In the genomic region with DNA sequence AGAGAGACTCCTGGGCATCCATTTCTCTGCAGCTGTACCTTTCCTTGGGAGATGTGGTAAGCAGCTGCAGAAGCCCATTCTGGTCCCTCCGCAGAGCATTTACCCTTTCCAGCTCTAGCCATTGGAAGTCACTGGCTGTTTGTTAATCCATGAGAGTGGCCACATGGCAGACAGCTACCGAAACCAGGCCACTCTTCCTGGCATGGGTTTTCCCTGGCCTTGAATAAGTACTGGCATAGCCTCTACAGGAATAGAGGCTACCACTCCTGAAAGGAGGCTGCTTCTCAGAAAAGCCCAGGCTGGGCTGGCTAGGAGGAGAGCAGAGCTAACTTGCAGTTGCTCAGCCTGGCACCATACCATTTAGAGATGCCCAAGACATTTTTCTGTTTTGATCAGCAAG, we compare ENCODE assay signal across 23 mouse cellular contexts. TPM values are rescaled to one million over a fixed set of nuclear protein-coding genes. Genes with fewer than 3 reads are reported as not detected.
DNase-seq lines count a peak whose midpoint lies in the region; ATAC-seq and TF ChIP-seq lines count a peak whose summit lies in the region.
"Had no signal": no experiment of that assay in that cellular context is flagged by ENCODE, and none has a peak within 500 bp of the region (broad histone marks: within the 10 kb centered on the region; RNA-seq: fewer than 3 reads in every experiment).

No protein-coding gene starts in this region.

- H3K4me1 ChIP-seq in liver, embryonic 13.5 days (replicated peaks), result peaks cover 66% of the 10 kb centered on the region
- peaks cover 79% of the 10 kb centered on the region for H3K4me1 ChIP-seq in E14TG2a.4 (replicated peaks; ENCODE audit: low read depth, low read length)

- DNase-seq in cerebellum, adult 11-12 months, result peak; percentile 28
- DNase-seq in gastrocnemius, adult 2 months, result peak; percentile 50
- no peak for DNase-seq in gastrocnemius, postnatal 36 days
- DNase-seq in liver, embryonic 13.5 days, result no peak
- no peak for DNase-seq in liver
- no peak for DNase-seq in lung, postnatal 36 days
- DNase-seq: cerebellum, postnatal 14 days; embryo, embryonic 11 days; heart, adult 18-20 months; heart, postnatal 10 days; kidney, adult 18-20 months had no signal

- no peak overlapping the region for H3K4me2 ChIP-seq in liver, embryonic 13.5 days
- H3K4me2 ChIP-seq: embryonic facial prominence, embryonic 15.5 days; forebrain, embryonic 15.5 days; hindbrain, embryonic 14.5 days; intestine, embryonic 15.5 days had no signal

- peak overlapping the region; percentile 75 for H3K27ac ChIP-seq in gastrocnemius, adult 2 months
- no peak overlapping the region; the same call in none of the 2 replicates for H3K27ac ChIP-seq in liver, embryonic 13.5 days
- H3K27ac ChIP-seq: embryonic facial prominence, embryonic 15.5 days; forebrain, embryonic 10.5 days; forebrain, embryonic 15.5 days; heart, embryonic 10.5 days; hindbrain, embryonic 10.5 days; hindbrain, embryonic 14.5 days; intestine, embryonic 15.5 days had no signal

- peaks cover 29% of the 10 kb centered on the region for H3K36me3 ChIP-seq in liver, embryonic 13.5 days
- peaks cover 68% of the 10 kb centered on the region for H3K36me3 ChIP-seq in E14TG2a.4 (ENCODE audit: insufficient read depth, low read length)
- H3K36me3 ChIP-seq: intestine, embryonic 15.5 days had no signal

- H3K27me3 ChIP-seq in liver, embryonic 13.5 days, result no peaks in the 10 kb centered on the region
- H3K27me3 ChIP-seq in E14TG2a.4 (ENCODE audit: insufficient read depth, low read length), result no peaks in the 10 kb centered on the region
- H3K27me3 ChIP-seq: embryonic facial prominence, embryonic 15.5 days; forebrain, embryonic 15.5 days; intestine, embryonic 15.5 days; Patski had no signal

- ATAC-seq in cerebellum, adult (ENCODE audit: insufficient number of reproducible peaks, low FRiP score, low TSS enrichment), result no peak
- no peak for ATAC-seq in liver, embryonic 13.5 days (ENCODE audit: low read depth)
- ATAC-seq: activated CD4-positive, CD25-positive, alpha-beta regulatory T cell, adult 4 months; forebrain, embryonic 15.5 days; intestine, embryonic 15.5 days; Patski had no signal

- intact Hi-C loops in gastrocnemius, adult 2 months (cut with DNase I), result loop anchor here (2.0 kb wide), 1 partner anchor 16 kb away; no protein-coding TSS in a partner anchor
- intact Hi-C loops in gastrocnemius, postnatal 36 days (cut with DNase I), result no loop called here

- WGBS in liver, embryonic 13.5 days (ENCODE audit: insufficient replicate concordance), result 94% methylated on average over 2 of the region's 2 CpGs

- TF ChIP-seq CTCF in gastrocnemius, adult 2 months (IDR thresholded peaks at IDR 0.05), result no peak
- no peak for TF ChIP-seq CTCF in E14TG2a.4 (conservative IDR thresholded peaks at IDR 0.05; ENCODE audit: low read length)

- 0 out of 2 replicates have a peak overlapping the region, but pooled peaks have one; percentile 23 for H3K9ac ChIP-seq in liver, embryonic 13.5 days
- H3K9ac ChIP-seq: embryonic facial prominence, embryonic 15.5 days; forebrain, embryonic 15.5 days; hindbrain, embryonic 14.5 days; intestine, embryonic 15.5 days had no signal

- no peaks in the 10 kb centered on the region for H3K9me3 ChIP-seq in liver, embryonic 13.5 days (replicated peaks)
- H3K9me3 ChIP-seq in E14TG2a.4 (ENCODE audit: low read length), result no peaks in the 10 kb centered on the region
- H3K9me3 ChIP-seq: embryonic facial prominence, embryonic 15.5 days; forebrain, embryonic 10.5 days; forebrain, embryonic 15.5 days; heart, embryonic 10.5 days; hindbrain, embryonic 10.5 days; intestine, embryonic 15.5 days had no signal

- no peak overlapping the region for H3K4me3 ChIP-seq in gastrocnemius, adult 2 months
- H3K4me3 ChIP-seq in liver, embryonic 13.5 days (replicated peaks), result no peak overlapping the region
- H3K4me3 ChIP-seq in E14TG2a.4 (replicated peaks; ENCODE audit: low read length), result 0 out of 2 replicates have a peak overlapping the region, but pooled peaks have one; percentile 0
- H3K4me3 ChIP-seq: embryonic facial prominence, embryonic 15.5 days; erythroblast, embryonic 14.5 days; forebrain, embryonic 10.5 days; forebrain, embryonic 15.5 days; heart, embryonic 10.5 days; hindbrain, embryonic 10.5 days; intestine, embryonic 15.5 days had no signal

RNA-seq across cellular contexts. Expression of a gene that starts 4.4 kb away (rescaled TPM):
- 10 to 100 TPM; 54.6 to 57.2 TPM for total RNA-seq in gastrocnemius, adult 2 months (2021)
- total RNA-seq in gastrocnemius, postnatal 36 days (2021), result 10 to 100 TPM; 63.0 to 65.2 TPM
- polyA plus RNA-seq in liver, embryonic 13.5 days (2015; fragmentation: Nextera tagmentation; extraction: Ambion mirVana), result 15.5 and 16.9 TPM in 2 replicates

RNA-seq across cellular contexts. Expression of a gene that starts 25.1 kb away (rescaled TPM):
- 1 to 10 TPM in 1 of 2 experiments, under 1 TPM in 1; 0.74 to 1.3 TPM for total RNA-seq in gastrocnemius, adult 2 months (2021)
- total RNA-seq in gastrocnemius, postnatal 36 days (2021), result under 1 TPM; 0.59 to 0.72 TPM
- 3.5 and 4.1 TPM in 2 replicates for polyA plus RNA-seq in liver, embryonic 13.5 days (2015; fragmentation: Nextera tagmentation; extraction: Ambion mirVana)
- polyA plus RNA-seq: Patski had no signal

RNA-seq across cellular contexts. Expression of a gene that starts 41.0 kb away (rescaled TPM):
- total RNA-seq in gastrocnemius, adult 2 months (2021), result 10 to 100 TPM; 28.9 to 35.8 TPM
- total RNA-seq in gastrocnemius, postnatal 36 days (2021), result 10 to 100 TPM; 24.4 to 34.9 TPM
- polyA plus RNA-seq in liver, embryonic 13.5 days (2015; fragmentation: Nextera tagmentation; extraction: Ambion mirVana), result 36.9 and 38.5 TPM in 2 replicates

RNA-seq across cellular contexts. Expression of a gene that starts 41.5 kb away (rescaled TPM):
- total RNA-seq in gastrocnemius, adult 2 months (2021), result 10 to 100 TPM; 44.1 to 48.3 TPM
- 10 to 100 TPM; 41.8 to 44.7 TPM for total RNA-seq in gastrocnemius, postnatal 36 days (2021)
- polyA plus RNA-seq in liver, embryonic 13.5 days (2015; fragmentation: Nextera tagmentation; extraction: Ambion mirVana), result 17.7 and 21.5 TPM in 2 replicates

RNA-seq across cellular contexts. Expression of a gene that starts 41.6 kb away (rescaled TPM):
- total RNA-seq in gastrocnemius, adult 2 months (2021), result 1 to 10 TPM; 5.8 to 6.9 TPM
- 1 to 10 TPM; 3.7 to 4.6 TPM for total RNA-seq in gastrocnemius, postnatal 36 days (2021)
- polyA plus RNA-seq in liver, embryonic 13.5 days (2015; fragmentation: Nextera tagmentation; extraction: Ambion mirVana), result 8.8 and 10.2 TPM in 2 replicates

Comparison
In these comparisons a context has a peak if more than half of its experiments do, and no peak if none do; other contexts are left out.
1. DNase-seq: peak in cerebellum, adult 11-12 months (single experiment) and gastrocnemius, adult 2 months (single experiment); none in gastrocnemius, postnatal 36 days (0 of 2), liver, embryonic 13.5 days (single experiment), liver (single experiment) and lung, postnatal 36 days (single experiment).